Mouse (Mus musculus): ENCODE results near the gene Tmem159. TPM values are rescaled to one million over a fixed set of nuclear protein-coding genes. Genes with fewer than 3 reads are reported as not detected.

Tmem159 gene
- polyA plus RNA-seq, 1 experiment, result 6.0 TPM

- TF ChIP-seq CTCF (IDR thresholded peaks at IDR 0.05; ENCODE audit: borderline replicate concordance, extremely low read depth, insufficient read depth, insufficient read length) (no peak), POLR2A (IDR thresholded peaks at IDR 0.05; ENCODE audit: borderline replicate concordance, extremely low read depth, insufficient read depth, insufficient read length, poor library complexity, severe bottlenecking) (no peak)
Observed at GRCm38 (mm10) chr7:120145191-120145590, 43.0 kb downstream of the Tmem159 start, which contains the start of gene Zp2. Gene Zp2 (minus strand): TSS chr7:120145291.

DNA sequence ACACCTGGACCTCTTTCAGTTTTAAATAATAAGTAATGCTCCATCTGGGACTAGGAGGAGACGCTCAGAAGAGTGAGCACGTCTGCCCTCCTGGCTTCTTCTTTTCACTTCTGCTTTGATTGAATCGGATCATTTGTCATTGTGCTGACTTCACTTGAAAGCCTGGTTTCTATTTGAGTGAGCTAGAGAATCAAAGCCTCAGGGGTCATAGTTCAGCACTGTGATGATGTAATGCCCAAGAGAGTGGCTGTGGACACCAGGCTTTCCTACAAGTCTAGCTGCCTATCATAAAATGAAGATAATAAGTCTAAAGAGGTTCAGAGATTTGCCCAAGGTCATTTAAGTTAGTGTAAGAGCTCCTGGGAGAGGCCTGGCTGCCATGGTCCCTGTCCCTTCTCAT is 48.1 kb downstream of the Tmem159 start:
- DNase-seq (ENCODE audit: low read depth), result peak; percentile 35
- TF ChIP-seq POLR2A (IDR thresholded peaks at IDR 0.05; ENCODE audit: borderline replicate concordance, extremely low read depth, insufficient read depth, insufficient read length, poor library complexity, severe bottlenecking) (no peak), CTCF (IDR thresholded peaks at IDR 0.05; ENCODE audit: borderline replicate concordance, extremely low read depth, insufficient read depth, insufficient read length) (no peak)

More at GRCm38 (mm10) chr7:120145191-120145590, 43.0 kb downstream of the Tmem159 start, which contains the start of gene Zp2:
- no peak for DNase-seq (ENCODE audit: low read depth)

DNA sequence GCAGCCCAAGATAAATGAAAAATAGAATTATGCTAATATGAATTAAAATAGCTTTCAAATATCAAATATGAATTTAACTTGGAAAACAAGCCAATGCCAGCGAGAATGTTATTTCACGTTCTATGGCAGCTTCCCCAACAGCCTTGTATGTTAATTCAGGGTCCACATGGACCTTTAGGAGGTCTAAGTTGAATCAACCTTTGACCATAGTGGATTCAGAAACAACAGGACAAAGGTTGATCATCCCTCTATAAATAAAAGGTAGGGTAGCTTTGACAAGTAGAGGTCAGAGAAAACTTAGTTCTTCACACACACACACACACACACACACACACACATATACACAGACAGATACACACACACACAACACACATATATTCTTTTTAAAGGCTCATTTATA is 48.7 kb downstream of the Tmem159 start:
- TF ChIP-seq POLR2A (IDR thresholded peaks at IDR 0.05; ENCODE audit: borderline replicate concordance, extremely low read depth, insufficient read depth, insufficient read length, poor library complexity, severe bottlenecking), result no peak
- TF ChIP-seq CTCF (IDR thresholded peaks at IDR 0.05; ENCODE audit: borderline replicate concordance, extremely low read depth, insufficient read depth, insufficient read length), result no peak
- DNase-seq (ENCODE audit: low read depth), result no peak

GRCm38 (mm10) chr7:120156841-120157409 is 54.8 kb downstream of the Tmem159 start:
- no peak for TF ChIP-seq CTCF (IDR thresholded peaks at IDR 0.05; ENCODE audit: borderline replicate concordance, extremely low read depth, insufficient read depth, insufficient read length)
- no peak for TF ChIP-seq POLR2A (IDR thresholded peaks at IDR 0.05; ENCODE audit: borderline replicate concordance, extremely low read depth, insufficient read depth, insufficient read length, poor library complexity, severe bottlenecking)
- DNase-seq (ENCODE audit: low read depth), result peak; percentile 82

GRCm38 (mm10) chr7:120157575-120158061 is 55.5 kb downstream of the Tmem159 start:
- DNase-seq (ENCODE audit: low read depth), result peak; percentile 87
- TF ChIP-seq CTCF (IDR thresholded peaks at IDR 0.05; ENCODE audit: borderline replicate concordance, extremely low read depth, insufficient read depth, insufficient read length), result no peak
- TF ChIP-seq POLR2A (IDR thresholded peaks at IDR 0.05; ENCODE audit: borderline replicate concordance, extremely low read depth, insufficient read depth, insufficient read length, poor library complexity, severe bottlenecking), result no peak

DNA sequence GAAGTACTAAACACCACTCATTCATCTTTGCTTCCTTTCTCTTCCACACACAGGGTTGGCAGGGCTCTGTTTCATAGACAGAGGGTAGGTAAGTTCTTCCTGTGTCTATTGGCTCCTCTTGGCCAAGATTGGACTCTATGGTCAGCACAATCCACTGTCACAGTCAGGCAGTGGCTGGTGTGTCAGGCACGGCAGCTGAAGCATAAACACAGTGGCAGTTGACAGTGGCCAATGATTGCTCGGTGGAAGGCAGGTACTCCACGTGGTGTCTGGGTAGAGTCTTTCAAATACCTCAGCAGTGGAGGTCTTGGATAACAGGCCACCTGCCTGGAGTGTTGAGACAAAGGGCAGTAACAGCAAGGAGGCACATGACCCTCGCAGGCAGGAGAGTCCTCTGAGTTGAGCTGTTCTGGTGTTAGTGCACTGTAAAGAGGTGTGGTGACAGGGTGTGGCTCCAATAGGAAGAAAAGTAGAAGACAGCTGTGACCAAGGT is 56.0 kb downstream of the Tmem159 start:
- DNase-seq (ENCODE audit: low read depth), result no peak
- TF ChIP-seq POLR2A (IDR thresholded peaks at IDR 0.05; ENCODE audit: borderline replicate concordance, extremely low read depth, insufficient read depth, insufficient read length, poor library complexity, severe bottlenecking) (no peak), CTCF (IDR thresholded peaks at IDR 0.05; ENCODE audit: borderline replicate concordance, extremely low read depth, insufficient read depth, insufficient read length) (no peak)

DNA sequence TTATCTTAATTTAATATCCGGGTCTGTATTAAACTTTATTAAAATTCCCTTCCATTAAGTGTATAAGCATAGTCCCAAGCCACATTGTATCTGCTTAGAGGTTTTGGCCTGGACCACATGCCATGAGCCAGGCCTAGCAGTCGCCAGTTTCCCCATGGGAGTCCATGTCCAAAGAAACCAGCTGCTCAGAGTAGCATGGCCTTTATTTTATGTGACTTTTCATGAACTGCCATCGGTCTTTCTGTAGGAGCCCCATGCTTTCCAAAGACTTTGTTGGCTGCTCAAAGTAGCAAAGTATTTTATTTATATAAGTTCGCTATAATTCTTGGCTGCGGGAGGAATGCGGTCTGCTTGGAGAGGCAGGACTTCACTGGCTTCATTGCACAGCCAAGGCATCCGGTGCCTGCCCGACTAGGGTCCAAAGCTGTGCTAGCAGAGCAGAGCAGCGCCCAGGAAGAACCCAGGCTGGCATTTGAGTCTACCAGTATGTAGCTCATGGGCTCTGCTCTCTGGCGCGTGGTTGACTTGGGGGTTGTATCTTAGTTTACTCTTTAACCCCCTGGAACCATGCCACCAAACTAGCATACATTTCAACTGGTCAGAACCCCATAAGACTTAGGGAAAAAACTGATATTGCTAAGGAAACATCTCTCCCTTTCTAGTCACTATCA is 61.6 kb downstream of the Tmem159 start:
- DNase-seq (ENCODE audit: low read depth), result no peak
- TF ChIP-seq CTCF (IDR thresholded peaks at IDR 0.05; ENCODE audit: borderline replicate concordance, extremely low read depth, insufficient read depth, insufficient read length) (no peak), POLR2A (IDR thresholded peaks at IDR 0.05; ENCODE audit: borderline replicate concordance, extremely low read depth, insufficient read depth, insufficient read length, poor library complexity, severe bottlenecking) (no peak)

Other genes starting within 250 kb of the Tmem159 start
- 11.2 and 11.3 TPM in 2 replicates for gene Lyrm1, start 206.5 kb upstream of the Tmem159 start, polyA plus RNA-seq (2012; rRNA removed)
- 8.9 and 10.7 TPM in 2 replicates for gene Dcun1d3, start 206.1 kb upstream of the Tmem159 start, polyA plus RNA-seq (2012; rRNA removed)
- gene Dnah3, start 7.1 kb upstream of the Tmem159 start, polyA plus RNA-seq (2012; rRNA removed), result 0.10 and 0.15 TPM in 2 replicates
- gene Zp2, start 42.9 kb downstream of the Tmem159 start, polyA plus RNA-seq (2012; rRNA removed), result not detected in 2 replicates
- not detected in 2 replicates for gene Anks4b, start 71.5 kb downstream of the Tmem159 start, polyA plus RNA-seq (2012; rRNA removed)
- gene Crym, start 99.8 kb downstream of the Tmem159 start, polyA plus RNA-seq (2012; rRNA removed), result 15.6 and 20.1 TPM in 2 replicates
- gene Abca14, start 101.6 kb downstream of the Tmem159 start, polyA plus RNA-seq (2012; rRNA removed), result 0.04 TPM in 1 of 2 replicates, not detected in the other
- gene Abca15, start 226.3 kb downstream of the Tmem159 start, polyA plus RNA-seq (2012; rRNA removed), result not detected in 2 replicates

Measured in brain, embryonic 14.5 days (tissue).